Mouse (Mus musculus) gastrocnemius, adult 18-20 months (tissue): ENCODE measurements at regions not wholly inside any gene's neighbourhood (a gene's known extent, or its start where the extent isn't known, plus 50 kb on each side); places are given as distances from the start of the nearest gene placed in this dataset.

Source experiments
- DNase-seq: peaks from one replicate; pipeline ENCODE4 v3.0.0; 2021; ENCODE audit warnings: low spot score

DNA sequence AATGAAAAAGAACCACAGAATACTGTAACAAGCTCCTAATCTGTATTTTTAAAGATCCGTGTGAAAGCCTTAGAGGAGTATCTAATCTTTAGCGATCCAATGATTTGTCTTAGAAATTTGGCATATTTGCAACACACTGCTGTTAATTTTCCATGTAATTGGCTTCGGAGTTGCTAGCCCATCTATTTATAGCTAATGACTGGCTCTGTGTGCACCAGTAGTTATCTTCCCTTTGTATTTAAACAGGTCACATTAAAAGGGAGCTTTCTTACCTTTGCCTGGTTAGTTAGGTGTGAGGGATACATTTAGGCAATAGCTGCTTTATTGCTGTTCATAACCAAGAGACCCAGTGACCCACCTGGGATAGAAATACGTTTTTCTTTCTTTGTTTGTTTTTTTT lies 256.3 kb upstream of the Mme start:
- no peak for DNase-seq

DNA sequence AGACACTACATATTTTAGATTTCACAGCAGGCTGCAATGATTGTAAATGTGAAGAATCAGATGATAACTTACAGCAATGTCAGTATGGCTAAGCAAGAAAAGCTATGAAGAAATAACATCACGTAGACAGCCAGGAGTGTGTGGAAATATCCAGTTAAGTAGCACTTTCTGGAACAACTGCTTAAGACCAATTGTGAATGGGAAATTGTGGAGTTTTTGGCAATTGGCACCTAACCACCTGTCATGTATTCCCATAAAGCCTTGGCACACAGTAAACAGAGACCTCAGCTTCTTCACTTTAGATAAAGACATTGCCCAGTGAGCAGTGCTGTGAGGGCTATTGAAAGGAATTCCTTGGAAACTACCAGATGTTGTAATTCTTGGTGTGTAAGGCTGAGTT lies 264.4 kb upstream of the Mme start:
- DNase-seq: no peak

DNA sequence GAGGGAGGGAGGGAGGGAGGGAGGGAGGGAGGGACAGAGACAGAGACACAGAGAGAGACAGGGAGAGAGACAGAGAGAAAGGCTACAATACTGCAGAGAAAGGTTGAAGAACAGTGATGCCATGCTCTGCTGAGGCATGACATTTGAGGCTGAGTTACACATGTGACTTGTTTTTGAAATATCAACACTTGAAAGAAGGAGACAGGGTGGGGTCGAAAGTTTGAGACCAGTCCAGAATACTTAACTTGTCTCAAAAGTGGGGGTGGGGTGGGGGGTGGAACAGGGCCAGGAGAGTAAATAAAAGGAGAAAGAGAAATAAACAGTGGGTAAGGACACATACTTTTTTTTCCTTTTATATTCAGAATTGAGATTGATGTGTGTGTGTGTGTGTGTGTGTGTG lies 278.1 kb upstream of the Mme start:
- DNase-seq: no peak

DNA sequence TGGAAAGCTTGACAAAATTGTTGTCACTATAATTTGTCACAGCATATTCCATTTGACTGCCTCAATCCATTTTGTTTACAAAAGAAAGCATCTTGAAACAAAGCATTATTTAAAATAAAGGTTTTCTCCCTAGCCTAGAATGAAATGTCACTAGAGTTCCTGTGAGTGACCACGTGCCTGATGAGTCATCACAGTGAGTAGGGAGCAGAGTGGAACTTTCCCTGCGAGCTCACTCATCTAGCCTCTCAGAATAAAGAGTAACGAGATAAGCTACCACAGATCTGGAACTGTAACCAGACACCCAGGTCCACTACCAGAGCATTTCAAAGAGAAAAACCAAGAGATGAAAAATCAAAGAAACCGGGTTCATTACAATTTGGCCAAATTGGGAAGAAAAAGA lies 278.7 kb upstream of the Mme start:
- DNase-seq: no peak

DNA sequence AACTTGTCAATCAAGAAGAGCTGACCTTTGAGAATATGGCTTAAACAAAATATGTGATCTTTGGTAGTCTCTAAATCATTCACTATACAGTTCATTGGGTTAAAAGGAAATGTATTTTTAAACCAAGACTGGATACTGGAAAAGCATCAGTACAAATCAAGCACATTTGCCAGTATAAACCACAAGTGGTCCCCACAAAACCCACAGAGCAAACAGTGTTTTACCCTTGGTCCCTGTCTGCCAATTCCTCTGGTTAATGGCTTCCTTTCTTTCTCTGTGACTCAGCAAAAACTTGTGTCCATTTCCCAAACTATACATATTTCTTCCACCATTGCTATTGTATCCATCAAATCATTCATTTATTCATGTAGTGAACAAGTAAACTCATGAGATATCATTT lies 296.0 kb upstream of the Mme start:
- DNase-seq: no peak

DNA sequence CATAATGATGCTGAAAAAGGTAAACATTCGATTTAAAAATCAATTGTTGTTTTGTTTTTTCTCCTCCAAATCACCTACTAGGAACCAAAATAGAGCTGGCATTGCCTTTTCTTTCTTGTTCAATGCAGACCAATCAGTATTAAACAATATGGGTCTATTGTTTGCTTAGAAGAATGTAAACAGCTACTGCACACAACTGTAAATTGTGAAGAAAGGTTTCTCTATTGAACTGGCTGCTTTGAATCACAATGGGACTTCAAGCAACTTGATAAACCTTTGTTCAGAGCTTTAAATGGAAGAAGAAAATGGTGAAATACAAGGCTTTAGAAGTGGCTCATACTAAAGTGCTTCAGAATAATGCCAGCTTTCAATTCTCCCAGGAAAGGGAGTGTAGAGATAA lies 302.7 kb upstream of the Mme start:
- DNase-seq: no peak

DNA sequence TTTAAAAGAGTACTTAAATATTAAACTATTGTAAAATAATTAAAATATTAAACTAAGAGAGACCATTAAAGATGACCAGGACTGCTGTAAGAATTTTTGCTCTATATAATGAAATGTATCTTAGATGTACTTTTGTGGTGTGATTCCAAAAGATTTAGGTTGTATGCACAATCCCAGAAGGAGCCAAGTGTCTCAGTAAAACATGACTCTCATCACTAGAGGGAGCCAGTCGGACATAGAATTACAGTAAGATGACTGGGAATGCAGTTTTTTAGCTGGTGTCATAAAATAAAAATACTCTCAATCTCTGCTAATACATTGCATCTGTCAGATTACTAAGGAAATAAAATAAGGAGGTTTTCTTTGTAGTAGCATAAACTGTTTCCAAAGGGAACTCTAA lies 316.9 kb upstream of the Mme start:
- peak; percentile 9 for DNase-seq

DNA sequence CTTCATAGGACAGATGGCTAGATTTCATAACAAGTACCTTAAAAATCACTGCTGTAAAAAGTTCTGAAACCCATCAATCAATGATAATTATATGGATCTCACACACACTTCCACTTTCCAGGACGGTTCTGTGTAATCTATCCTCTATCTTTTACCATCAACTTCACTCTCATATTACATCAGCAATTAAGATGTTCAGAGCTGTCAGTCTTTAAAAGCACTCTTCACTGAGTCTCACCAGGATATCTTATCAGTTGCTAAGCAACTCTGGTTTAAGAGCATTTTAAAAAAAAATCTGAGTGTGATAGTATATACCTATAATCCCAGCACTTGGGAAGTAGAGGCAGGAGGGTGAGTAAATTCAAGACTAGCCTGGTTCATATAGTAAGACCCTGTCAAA lies 312.0 kb upstream of the Gpr149 start:
- DNase-seq: no peak

DNA sequence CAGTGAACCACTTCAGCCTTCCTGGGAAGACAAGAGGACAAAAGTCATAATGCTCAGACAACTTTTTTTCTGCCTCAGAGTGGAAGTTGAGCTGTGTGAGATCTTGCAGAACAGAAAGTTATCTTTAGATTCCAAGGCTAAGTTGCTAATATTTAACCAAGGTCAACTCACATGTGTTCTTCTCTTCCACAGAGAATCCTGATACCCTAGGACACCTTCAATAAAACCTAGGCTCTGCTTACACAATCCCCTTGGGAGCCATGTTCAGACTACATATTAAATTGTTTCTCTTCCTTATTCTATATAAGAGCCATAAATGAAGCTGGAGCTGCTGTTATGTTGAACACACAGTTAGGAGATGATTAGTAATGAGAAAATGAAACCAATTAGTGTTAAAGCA lies 280.2 kb upstream of the Gpr149 start:
- DNase-seq: no peak

DNA sequence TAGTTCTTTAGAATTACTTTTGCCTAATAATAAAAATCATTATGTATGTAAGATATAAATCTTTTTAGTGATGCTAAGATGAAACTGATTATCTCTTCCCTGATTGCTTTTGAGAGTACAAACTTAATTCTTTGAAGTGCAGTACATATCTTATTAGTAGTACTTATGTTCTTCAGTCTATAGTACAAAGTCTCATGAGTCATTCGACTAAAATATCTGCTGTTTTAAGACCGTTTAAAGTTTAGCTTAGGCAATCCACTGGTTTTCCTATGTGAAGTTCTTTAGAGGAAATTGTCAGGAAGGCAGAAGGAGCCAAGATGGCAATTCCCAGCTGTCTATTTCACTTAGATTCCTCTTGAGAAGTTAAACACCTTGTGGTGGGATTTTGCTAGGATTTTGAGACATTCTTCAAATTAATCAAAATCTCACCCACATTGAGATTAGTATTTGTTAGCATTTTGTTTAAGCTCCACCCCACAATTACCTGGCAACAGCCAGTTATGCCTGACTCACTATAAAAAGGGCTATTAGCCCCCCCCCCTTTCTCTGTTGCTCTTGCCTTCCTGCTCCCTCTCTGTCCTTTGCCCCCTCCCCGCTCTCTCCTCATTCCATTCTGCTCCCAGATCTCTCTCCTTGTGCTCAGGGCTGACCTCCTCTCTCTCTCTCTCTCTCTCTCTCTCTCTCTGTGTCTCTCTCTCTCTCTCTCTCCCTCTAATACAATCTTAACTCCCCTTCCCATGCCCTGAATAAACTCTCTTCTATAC lies 277.6 kb upstream of the Gpr149 start:
- no peak for DNase-seq

DNA sequence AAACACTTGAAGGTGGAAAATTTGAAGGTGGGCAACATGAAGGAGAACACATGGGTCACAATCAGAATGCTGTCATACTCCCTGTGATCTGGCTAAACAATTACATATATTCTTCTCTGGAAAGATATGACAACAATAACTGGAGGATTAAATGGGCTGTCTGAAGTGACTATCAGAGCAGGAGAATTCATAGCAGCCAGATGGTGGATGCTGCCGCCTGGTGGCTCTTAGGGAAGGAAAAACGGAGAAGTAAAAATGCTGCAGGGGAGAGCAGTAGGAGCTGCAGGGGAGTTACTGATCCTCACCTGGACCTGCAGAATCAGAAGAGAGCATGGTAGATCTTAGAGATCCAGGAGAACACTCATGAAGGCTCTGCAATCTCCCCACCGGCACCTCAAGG lies 255.8 kb upstream of the Gpr149 start:
- DNase-seq: no peak

DNA sequence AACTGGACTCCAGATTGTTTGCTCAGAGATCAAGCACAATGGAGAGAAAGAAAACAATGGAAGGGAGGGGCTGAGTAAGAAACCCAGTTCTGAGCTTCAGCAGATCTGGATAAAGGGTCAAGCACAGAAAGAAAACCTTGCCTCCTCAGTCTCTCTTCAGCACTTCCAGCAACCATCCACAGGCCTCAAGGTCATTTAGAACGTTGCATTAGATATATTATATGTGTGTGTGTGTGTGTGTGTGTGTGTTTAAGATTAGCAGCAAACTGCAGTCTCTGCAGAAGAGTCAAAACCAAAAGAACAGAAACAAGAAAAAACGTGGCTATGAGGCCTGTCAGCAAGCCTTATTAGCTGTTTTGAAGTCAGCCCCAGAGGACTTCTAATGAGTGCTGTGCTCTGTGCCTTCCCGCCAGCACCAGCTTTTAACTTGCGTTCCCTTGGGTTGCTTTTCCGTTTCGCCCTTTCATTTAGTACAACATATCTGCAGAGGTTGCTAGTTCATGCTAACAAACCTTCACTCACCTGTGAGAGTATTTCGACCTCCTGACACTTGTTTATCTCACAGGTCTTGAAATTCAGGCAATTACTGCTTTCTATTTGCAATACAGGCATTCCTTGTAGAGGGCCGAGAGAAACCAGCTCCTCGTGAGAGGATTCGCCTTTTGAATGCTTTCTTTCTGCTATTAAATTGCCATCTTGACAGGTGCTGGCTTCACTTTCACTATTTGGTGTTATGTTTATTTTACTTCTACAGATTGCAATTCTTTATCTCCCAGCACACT lies 230.9 kb upstream of the Gpr149 start:
- no peak for DNase-seq

DNA sequence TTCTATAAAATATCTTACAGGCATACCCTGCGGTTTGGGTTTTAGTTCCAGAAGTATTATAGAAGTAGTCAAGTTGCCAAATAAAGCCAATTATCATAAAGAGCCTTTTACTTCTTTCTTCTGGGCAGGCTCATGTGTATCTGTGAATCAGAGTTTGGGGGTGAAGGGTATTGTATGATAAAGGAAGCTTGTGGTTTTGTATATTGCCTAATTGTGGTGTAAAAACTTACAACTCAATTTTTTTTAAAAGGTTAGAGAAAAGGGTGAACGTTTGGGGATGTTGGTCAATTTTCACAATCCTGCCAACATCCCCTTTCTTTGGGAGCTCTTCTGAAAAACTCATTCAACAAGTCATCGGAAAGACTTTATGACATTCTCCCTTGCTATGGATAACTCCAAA lies 219.0 kb upstream of the Gpr149 start:
- no peak for DNase-seq

DNA sequence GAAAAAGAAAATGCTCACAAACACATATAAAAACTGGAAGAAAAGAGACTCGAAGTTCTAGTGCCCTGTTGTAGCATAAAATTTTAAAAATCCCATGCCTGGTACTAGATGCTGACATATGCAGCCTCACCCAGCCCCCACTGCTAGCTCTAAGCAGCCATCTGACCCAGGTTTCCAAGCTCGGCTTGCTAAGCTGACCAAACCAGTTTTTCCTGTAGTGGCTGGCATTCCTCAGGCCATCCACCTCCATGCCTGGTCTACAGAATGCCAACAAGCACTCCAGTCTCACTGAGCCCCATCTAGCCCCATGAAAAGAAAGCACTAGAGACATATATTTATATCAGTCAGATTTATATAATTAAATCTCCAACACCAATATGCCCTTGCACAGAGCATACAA lies 196.1 kb upstream of the Gpr149 start:
- DNase-seq: no peak

DNA sequence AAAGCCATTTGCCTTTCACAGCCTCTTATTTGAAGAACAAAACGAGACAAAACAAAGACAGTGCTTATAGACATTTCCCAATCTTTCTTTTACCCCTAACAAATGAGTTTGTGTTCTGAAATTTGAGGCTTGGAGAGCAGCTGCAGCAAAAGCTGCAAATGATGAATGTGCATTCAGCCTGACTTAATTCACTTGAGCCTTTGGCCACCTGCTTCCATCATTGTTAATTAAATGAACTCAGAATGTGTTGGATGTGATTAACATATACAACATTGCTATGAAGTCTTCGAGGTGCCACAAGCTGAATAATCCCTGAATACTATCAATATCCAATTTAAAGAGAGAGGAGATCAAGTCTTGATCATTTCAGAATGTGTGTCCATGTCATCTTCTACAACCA lies 181.3 kb upstream of the Gpr149 start:
- no peak for DNase-seq
